Mouse (Mus musculus) limb, embryonic 12.5 days (tissue): ENCODE measurements around the gene Gm2a. TPM values are rescaled to one million over a fixed set of nuclear protein-coding genes. Genes with fewer than 3 reads are reported as not detected.
A peak's percentile ranks its signal among the peaks of the same experiment; 100 is the strongest.
"Not testable (repeated sequence)": the region's sequence is repeated elsewhere in the genome, so short reads cannot be mapped to it uniquely, and the experiment has no call there.

Source experiments
- ATAC-seq: fragments of 200-750 bp; cut with Nextera tagmentation; 2 replicates; pipeline ENCODE4 v1.8.0; 2017; ENCODE audit warnings: low read depth, moderate TSS enrichment; ENCODE audit not compliant: insufficient number of reproducible peaks, insufficient read depth, low FRiP score, low TSS enrichment
- H3K27ac ChIP-seq: fragments of 300-500 bp; sonication (generic); 2 replicates; pipeline ENCODE4 v1.5.1; 2016; ENCODE audit warnings: mild to moderate bottlenecking, moderate library complexity
- H3K27me3 ChIP-seq: fragments of 300-500 bp; sonication (generic); 2 replicates; pipeline ENCODE4 v1.6.1; 2016; ENCODE audit warnings: mild to moderate bottlenecking, moderate library complexity
- H3K36me3 ChIP-seq: fragments of 300-500 bp; sonication (generic); 2 replicates; pipeline ENCODE4 v1.6.1; 2016; ENCODE audit warnings: mild to moderate bottlenecking, moderate library complexity
- H3K4me1 ChIP-seq: fragments of 300-500 bp; sonication (generic); replicated peaks from 2 replicates; pipeline ENCODE4 v1.6.1; 2016
- H3K4me2 ChIP-seq: fragments of 300-500 bp; sonication (generic); 2 replicates; pipeline ENCODE4 v1.6.1; 2016; ENCODE audit warnings: mild to moderate bottlenecking, moderate library complexity
- H3K4me3 ChIP-seq: fragments of 300-500 bp; sonication (generic); replicated peaks from 2 replicates; pipeline ENCODE4 v1.5.1; 2016; ENCODE audit warnings: mild to moderate bottlenecking
- H3K9ac ChIP-seq: fragments of 300-500 bp; sonication (generic); replicated peaks from 2 replicates; pipeline ENCODE4 v1.6.1; 2016; ENCODE audit warnings: mild to moderate bottlenecking, moderate library complexity
- H3K9me3 ChIP-seq: fragments of 300-500 bp; sonication (generic); 2 replicates; pipeline ENCODE4 v1.6.1; 2016; ENCODE audit warnings: mild to moderate bottlenecking, moderate library complexity
- WGBS: fragments of 180-500 bp; shearing (Covaris S2); methylation state at CpG from one replicate; pipeline ENCODE4 v1.1.7; 2016; 5-methylcytosine and 5-hydroxymethylcytosine counted together
- polyA plus RNA-seq: library from polyadenylated mRNA; unstranded; fragments of >200 nt; fragmentation: Nextera tagmentation; extraction: Ambion mirVana; gene quantifications from 2 replicates; pipeline ENCODE4 v1.2.1, GENCODE M21; 2016

Gm2a gene
- polyA plus RNA-seq, 1 experiment from 2014 or later = 11.1 TPM

- no peak overlapping the region for H3K9ac ChIP-seq
- no peak for ATAC-seq
- H3K36me3 ChIP-seq = no peaks in the 10 kb centered on the region
- H3K4me2 ChIP-seq = no peak overlapping the region
- no peak overlapping the region for H3K27ac ChIP-seq
- no peak overlapping the region for H3K4me3 ChIP-seq
- H3K9me3 ChIP-seq = no peaks in the 10 kb centered on the region
- 0 out of 2 replicates have a peak, but pooled peaks cover 4% of the 10 kb centered on the region for H3K4me1 ChIP-seq
- 62% methylated on average over 7 of the region's 7 CpGs for WGBS
- no peaks in the 10 kb centered on the region for H3K27me3 ChIP-seq
Observed at GRCm38 (mm10) chr11:55113209-55113860, 15.4 kb downstream of the Gm2a start.

- ATAC-seq, H3K4me1 ChIP-seq, H3K4me3 ChIP-seq, H3K36me3 ChIP-seq, H3K4me2 ChIP-seq, H3K27ac ChIP-seq, H3K27me3 ChIP-seq, H3K9me3 ChIP-seq, H3K9ac ChIP-seq: not testable (repeated sequence)
- 37% methylated on average over 4 of the region's 4 CpGs for WGBS
Observed at GRCm38 (mm10) chr11:55113861-55114250, 15.9 kb downstream of the Gm2a start.

GRCm38 (mm10) chr11:55114291-55114690, 16.4 kb downstream of the Gm2a start:
- no peaks in the 10 kb centered on the region for H3K36me3 ChIP-seq
- H3K4me1 ChIP-seq = 0 out of 2 replicates have a peak, but pooled peaks cover 4% of the 10 kb centered on the region
- no peak overlapping the region for H3K9ac ChIP-seq
- no peak overlapping the region for H3K4me3 ChIP-seq
- ATAC-seq = no peak
- 74% methylated on average over 2 of the region's 2 CpGs for WGBS
- H3K9me3 ChIP-seq = no peaks in the 10 kb centered on the region
- no peak overlapping the region for H3K4me2 ChIP-seq
- H3K27ac ChIP-seq = no peak overlapping the region
- no peaks in the 10 kb centered on the region for H3K27me3 ChIP-seq

- Histone ChIP-seq H3K4me3 (no peak overlapping the region), H3K9me3 (0 out of 2 replicates have a peak, but pooled peaks cover 7% of the 10 kb centered on the region), H3K36me3 (no peaks in the 10 kb centered on the region), H3K9ac (no peak overlapping the region), H3K4me2 (no peak overlapping the region), H3K27me3 (no peaks in the 10 kb centered on the region), H3K27ac (no peak overlapping the region), H3K4me1 (0 out of 2 replicates have a peak, but pooled peaks cover 4% of the 10 kb centered on the region)
- 89% methylated on average over 3 of the region's 3 CpGs for WGBS
- ATAC-seq = no peak
Observed at GRCm38 (mm10) chr11:55116004-55116403, 18.1 kb downstream of the Gm2a start.

GRCm38 (mm10) chr11:55117031-55117430, 19.1 kb downstream of the Gm2a start:
- Histone ChIP-seq H3K27me3 (no peaks in the 10 kb centered on the region), H3K9ac (no peak overlapping the region), H3K4me2 (no peak overlapping the region), H3K4me3 (no peak overlapping the region), H3K9me3 (0 out of 2 replicates have a peak, but pooled peaks cover 7% of the 10 kb centered on the region), H3K27ac (no peak overlapping the region), H3K4me1 (0 out of 2 replicates have a peak, but pooled peaks cover 4% of the 10 kb centered on the region), H3K36me3 (no peaks in the 10 kb centered on the region)
- ATAC-seq = no peak
- WGBS = 96% methylated on average over 2 of the region's 2 CpGs

- no peak for ATAC-seq
- no peaks in the 10 kb centered on the region for H3K4me1 ChIP-seq
- no peaks in the 10 kb centered on the region for H3K36me3 ChIP-seq
- no peak overlapping the region for H3K9ac ChIP-seq
- no peak overlapping the region for H3K4me2 ChIP-seq
- no peak overlapping the region for H3K4me3 ChIP-seq
- H3K27me3 ChIP-seq = no peaks in the 10 kb centered on the region
- 0 out of 2 replicates have a peak, but pooled peaks cover 7% of the 10 kb centered on the region for H3K9me3 ChIP-seq
- H3K27ac ChIP-seq = no peak overlapping the region
Observed at GRCm38 (mm10) chr11:55120279-55120678, 22.4 kb downstream of the Gm2a start.

GRCm38 (mm10) chr11:55120821-55121271, 22.9 kb downstream of the Gm2a start:
- 0 out of 2 replicates have a peak, but pooled peaks cover 7% of the 10 kb centered on the region for H3K9me3 ChIP-seq
- WGBS = 75% methylated on average over 8 of the region's 8 CpGs
- no peak overlapping the region for H3K9ac ChIP-seq
- H3K36me3 ChIP-seq = no peaks in the 10 kb centered on the region
- H3K27ac ChIP-seq = 0 out of 2 replicates have a peak overlapping the region, but pooled peaks have one; percentile 29
- ATAC-seq = no peak
- no peak overlapping the region for H3K4me2 ChIP-seq
- no peaks in the 10 kb centered on the region for H3K27me3 ChIP-seq
- H3K4me3 ChIP-seq = no peak overlapping the region
- no peaks in the 10 kb centered on the region for H3K4me1 ChIP-seq

- 84% methylated on average over 1 of the region's 1 CpGs for WGBS
- Histone ChIP-seq H3K4me3 (no peak overlapping the region), H3K4me2 (no peak overlapping the region), H3K27ac (no peak overlapping the region), H3K4me1 (no peaks in the 10 kb centered on the region), H3K36me3 (no peaks in the 10 kb centered on the region), H3K27me3 (no peaks in the 10 kb centered on the region), H3K9me3 (0 out of 2 replicates have a peak, but pooled peaks cover 7% of the 10 kb centered on the region), H3K9ac (no peak overlapping the region)
- no peak for ATAC-seq
Observed at GRCm38 (mm10) chr11:55121430-55121829, 23.5 kb downstream of the Gm2a start.

- 83% methylated on average over 3 of the region's 3 CpGs for WGBS
Observed at GRCm38 (mm10) chr11:55126663-55127062, 28.7 kb downstream of the Gm2a start.

GRCm38 (mm10) chr11:55127937-55128336, 30.0 kb downstream of the Gm2a start:
- Histone ChIP-seq H3K4me3 (no peak overlapping the region), H3K27me3 (no peaks in the 10 kb centered on the region), H3K4me1 (no peaks in the 10 kb centered on the region), H3K27ac (no peak overlapping the region), H3K9ac (no peak overlapping the region), H3K36me3 (no peaks in the 10 kb centered on the region), H3K9me3 (no peaks in the 10 kb centered on the region), H3K4me2 (no peak overlapping the region)
- WGBS = 83% methylated on average over 6 of the region's 6 CpGs
- ATAC-seq = no peak

More at GRCm38 (mm10) chr11:55126663-55127062, 28.7 kb downstream of the Gm2a start:
- Histone ChIP-seq H3K4me3 (no peak overlapping the region), H3K36me3 (no peaks in the 10 kb centered on the region), H3K9me3 (no peaks in the 10 kb centered on the region), H3K27me3 (no peaks in the 10 kb centered on the region), H3K4me2 (no peak overlapping the region), H3K27ac (no peak overlapping the region), H3K4me1 (no peaks in the 10 kb centered on the region), H3K9ac (no peak overlapping the region)
- no peak for ATAC-seq

- Histone ChIP-seq H3K9ac (no peak overlapping the region), H3K27me3 (no peaks in the 10 kb centered on the region), H3K4me1 (no peaks in the 10 kb centered on the region), H3K27ac (no peak overlapping the region), H3K4me2 (no peak overlapping the region), H3K36me3 (no peaks in the 10 kb centered on the region), H3K4me3 (no peak overlapping the region), H3K9me3 (no peaks in the 10 kb centered on the region)
- no peak for ATAC-seq
- WGBS = 74% methylated on average over 3 of the region's 3 CpGs
Observed at GRCm38 (mm10) chr11:55128411-55128810, 30.5 kb downstream of the Gm2a start.
